Mouse (Mus musculus): ENCODE results near the gene Abcc1.

The Abcc1 gene

GRCm38 (mm10) chr16:14448307-14448706 lies 86.9 kb downstream of the Abcc1 start:
- no peaks in the 10 kb centered on the region for H3K9me3 ChIP-seq (ENCODE audit: low read length)
- H3K4me3 ChIP-seq (replicated peaks; ENCODE audit: low read length) = no peak overlapping the region
- peaks cover 77% of the 10 kb centered on the region for H3K36me3 ChIP-seq (ENCODE audit: insufficient read depth, low read length)
- no peaks in the 10 kb centered on the region for H3K27me3 ChIP-seq (ENCODE audit: insufficient read depth, low read length)
- TF ChIP-seq CTCF (conservative IDR thresholded peaks at IDR 0.05; ENCODE audit: low read length) (no peak), POU5F1 (IDR thresholded peaks at IDR 0.05; ENCODE audit: borderline replicate concordance, low read length) (no peak), NANOG (IDR thresholded peaks at IDR 0.05; ENCODE audit: borderline replicate concordance, low read length) (no peak)
- peaks cover 19% of the 10 kb centered on the region for H3K4me1 ChIP-seq (replicated peaks; ENCODE audit: low read depth, low read length)

GRCm38 (mm10) chr16:14449861-14450260 lies 88.5 kb downstream of the Abcc1 start:
- H3K9me3 ChIP-seq (ENCODE audit: low read length) = no peaks in the 10 kb centered on the region
- H3K27me3 ChIP-seq (ENCODE audit: insufficient read depth, low read length) = no peaks in the 10 kb centered on the region
- H3K36me3 ChIP-seq (ENCODE audit: insufficient read depth, low read length) = peaks cover 77% of the 10 kb centered on the region
- TF ChIP-seq CTCF (conservative IDR thresholded peaks at IDR 0.05; ENCODE audit: low read length) = no peak
- TF ChIP-seq NANOG (IDR thresholded peaks at IDR 0.05; ENCODE audit: borderline replicate concordance, low read length) = no peak
- no peak overlapping the region for H3K4me3 ChIP-seq (replicated peaks; ENCODE audit: low read length)
- H3K4me1 ChIP-seq (replicated peaks; ENCODE audit: low read depth, low read length) = peaks cover 30% of the 10 kb centered on the region

GRCm38 (mm10) chr16:14451374-14452046 lies 90.2 kb downstream of the Abcc1 start:
- Histone ChIP-seq H3K27me3 (ENCODE audit: insufficient read depth, low read length) (no peaks in the 10 kb centered on the region), H3K4me3 (replicated peaks; ENCODE audit: low read length) (no peak overlapping the region), H3K4me1 (replicated peaks; ENCODE audit: low read depth, low read length) (peaks cover 24% of the 10 kb centered on the region), H3K36me3 (ENCODE audit: insufficient read depth, low read length) (peaks cover 65% of the 10 kb centered on the region), H3K9me3 (ENCODE audit: low read length) (no peaks in the 10 kb centered on the region)
- TF ChIP-seq CTCF (conservative IDR thresholded peaks at IDR 0.05; ENCODE audit: low read length) (no peak), NANOG (IDR thresholded peaks at IDR 0.05; ENCODE audit: borderline replicate concordance, low read length) (no peak), POU5F1 (IDR thresholded peaks at IDR 0.05; ENCODE audit: borderline replicate concordance, low read length) (no peak)

- Histone ChIP-seq H3K4me3 (replicated peaks; ENCODE audit: low read length) (no peak overlapping the region), H3K36me3 (ENCODE audit: insufficient read depth, low read length) (peaks cover 95% of the 10 kb centered on the region), H3K4me1 (replicated peaks; ENCODE audit: low read depth, low read length) (no peaks in the 10 kb centered on the region), H3K27me3 (ENCODE audit: insufficient read depth, low read length) (no peaks in the 10 kb centered on the region), H3K9me3 (ENCODE audit: low read length) (no peaks in the 10 kb centered on the region)
- no peak for TF ChIP-seq NANOG (IDR thresholded peaks at IDR 0.05; ENCODE audit: borderline replicate concordance, low read length)
- TF ChIP-seq CTCF (conservative IDR thresholded peaks at IDR 0.05; ENCODE audit: low read length) = no peak
- TF ChIP-seq POU5F1 (IDR thresholded peaks at IDR 0.05; ENCODE audit: borderline replicate concordance, low read length) = no peak
These were observed 101.2 kb downstream of the Abcc1 start for GRCm38 (mm10) chr16:14462535-14462934.

- Histone ChIP-seq H3K4me3 (replicated peaks; ENCODE audit: low read length) (no peak overlapping the region), H3K9me3 (ENCODE audit: low read length) (no peaks in the 10 kb centered on the region), H3K36me3 (ENCODE audit: insufficient read depth, low read length) (peaks cover 96% of the 10 kb centered on the region), H3K27me3 (ENCODE audit: insufficient read depth, low read length) (no peaks in the 10 kb centered on the region), H3K4me1 (replicated peaks; ENCODE audit: low read depth, low read length) (no peaks in the 10 kb centered on the region)
- TF ChIP-seq POU5F1 (IDR thresholded peaks at IDR 0.05; ENCODE audit: borderline replicate concordance, low read length) (no peak), NANOG (IDR thresholded peaks at IDR 0.05; ENCODE audit: borderline replicate concordance, low read length) (no peak), CTCF (conservative IDR thresholded peaks at IDR 0.05; ENCODE audit: low read length) (no peak)
These were observed 103.7 kb downstream of the Abcc1 start for GRCm38 (mm10) chr16:14465016-14465415.

- TF ChIP-seq CTCF (conservative IDR thresholded peaks at IDR 0.05; ENCODE audit: low read length) = no peak
- no peak for TF ChIP-seq NANOG (IDR thresholded peaks at IDR 0.05; ENCODE audit: borderline replicate concordance, low read length)
- TF ChIP-seq POU5F1 (IDR thresholded peaks at IDR 0.05; ENCODE audit: borderline replicate concordance, low read length) = no peak
- H3K4me3 ChIP-seq (replicated peaks; ENCODE audit: low read length) = no peak overlapping the region
- H3K27me3 ChIP-seq (ENCODE audit: insufficient read depth, low read length) = no peaks in the 10 kb centered on the region
- H3K9me3 ChIP-seq (ENCODE audit: low read length) = no peaks in the 10 kb centered on the region
- H3K4me1 ChIP-seq (replicated peaks; ENCODE audit: low read depth, low read length) = no peaks in the 10 kb centered on the region
- H3K36me3 ChIP-seq (ENCODE audit: insufficient read depth, low read length) = peaks cover 100% of the 10 kb centered on the region
These were observed 107.0 kb downstream of the Abcc1 start for GRCm38 (mm10) chr16:14468351-14468750.

GRCm38 (mm10) chr16:14468841-14469240 lies 107.5 kb downstream of the Abcc1 start:
- no peaks in the 10 kb centered on the region for H3K27me3 ChIP-seq (ENCODE audit: insufficient read depth, low read length)
- H3K36me3 ChIP-seq (ENCODE audit: insufficient read depth, low read length) = peaks cover 100% of the 10 kb centered on the region
- H3K4me1 ChIP-seq (replicated peaks; ENCODE audit: low read depth, low read length) = no peaks in the 10 kb centered on the region
- no peak for TF ChIP-seq CTCF (conservative IDR thresholded peaks at IDR 0.05; ENCODE audit: low read length)
- TF ChIP-seq POU5F1 (IDR thresholded peaks at IDR 0.05; ENCODE audit: borderline replicate concordance, low read length) = no peak
- TF ChIP-seq NANOG (IDR thresholded peaks at IDR 0.05; ENCODE audit: borderline replicate concordance, low read length) = no peak
- H3K4me3 ChIP-seq (replicated peaks; ENCODE audit: low read length) = no peak overlapping the region
- no peaks in the 10 kb centered on the region for H3K9me3 ChIP-seq (ENCODE audit: low read length)

GRCm38 (mm10) chr16:14472171-14472570 lies 110.8 kb downstream of the Abcc1 start:
- Histone ChIP-seq H3K4me1 (replicated peaks; ENCODE audit: low read depth, low read length) (no peaks in the 10 kb centered on the region), H3K27me3 (ENCODE audit: insufficient read depth, low read length) (no peaks in the 10 kb centered on the region), H3K4me3 (replicated peaks; ENCODE audit: low read length) (no peak overlapping the region), H3K9me3 (ENCODE audit: low read length) (0 out of 2 replicates have a peak, but pooled peaks cover 6% of the 10 kb centered on the region), H3K36me3 (ENCODE audit: insufficient read depth, low read length) (peaks cover 82% of the 10 kb centered on the region)
- TF ChIP-seq NANOG (IDR thresholded peaks at IDR 0.05; ENCODE audit: borderline replicate concordance, low read length) = no peak
- TF ChIP-seq POU5F1 (IDR thresholded peaks at IDR 0.05; ENCODE audit: borderline replicate concordance, low read length) = no peak
- no peak for TF ChIP-seq CTCF (conservative IDR thresholded peaks at IDR 0.05; ENCODE audit: low read length)

- peaks cover 67% of the 10 kb centered on the region for H3K36me3 ChIP-seq (ENCODE audit: insufficient read depth, low read length)
- no peaks in the 10 kb centered on the region for H3K4me1 ChIP-seq (replicated peaks; ENCODE audit: low read depth, low read length)
- H3K27me3 ChIP-seq (ENCODE audit: insufficient read depth, low read length) = no peaks in the 10 kb centered on the region
- TF ChIP-seq CTCF (conservative IDR thresholded peaks at IDR 0.05; ENCODE audit: low read length) (no peak), POU5F1 (IDR thresholded peaks at IDR 0.05; ENCODE audit: borderline replicate concordance, low read length) (no peak), NANOG (IDR thresholded peaks at IDR 0.05; ENCODE audit: borderline replicate concordance, low read length) (no peak)
- H3K9me3 ChIP-seq (ENCODE audit: low read length) = 0 out of 2 replicates have a peak, but pooled peaks cover 6% of the 10 kb centered on the region
- H3K4me3 ChIP-seq (replicated peaks; ENCODE audit: low read length) = no peak overlapping the region
These were observed 112.3 kb downstream of the Abcc1 start for GRCm38 (mm10) chr16:14473686-14474085.
